Mouse (Mus musculus): ENCODE measurements around the gene Mical2.

- TF ChIP-seq POLR2A (IDR thresholded peaks at IDR 0.05; ENCODE audit: low read depth, low read length) (no peak), EP300 (IDR thresholded peaks at IDR 0.05; ENCODE audit: low read length) (no peak), CTCF (conservative IDR thresholded peaks at IDR 0.05 in 1 of 2, IDR thresholded peaks at IDR 0.05 in 1 of 2; ENCODE audit: low read depth in 2 of 2, low read length in 2 of 2) (no peak), CHD1 (IDR thresholded peaks at IDR 0.05; ENCODE audit: low read depth, low read length) (no peak), BHLHE40 (IDR thresholded peaks at IDR 0.05; ENCODE audit: low read depth, low read length) (no peak), CHD2 (IDR thresholded peaks at IDR 0.05; ENCODE audit: low read length) (no peak), MAX (IDR thresholded peaks at IDR 0.05; ENCODE audit: low read length) (no peak), SIN3A (IDR thresholded peaks at IDR 0.05; ENCODE audit: low read length) (no peak), NRF1 (IDR thresholded peaks at IDR 0.05; ENCODE audit: low read depth, low read length) (no peak), MAZ (IDR thresholded peaks at IDR 0.05; ENCODE audit: low read depth, low read length) (no peak), ZC3H11A (IDR thresholded peaks at IDR 0.05; ENCODE audit: low read depth, low read length) (no peak)
Observed at GRCm38 (mm10) chr7:112374035-112374434, 148.4 kb downstream of the Mical2 start.

Data from CH12.LX (cell line).